26 mouse cellular contexts compared by ENCODE assay signal in genomic region chr1:192100742-192101141, GRCm38 (mm10). TPM values are rescaled to one million over a fixed set of nuclear protein-coding genes. Genes with fewer than 3 reads are reported as not detected.
DNase-seq lines count a peak whose midpoint lies in the region; ATAC-seq and TF ChIP-seq lines count a peak whose summit lies in the region.
"Had no signal": no experiment of that assay in that cellular context is flagged by ENCODE, and none has a peak within 500 bp of the region (broad histone marks: within the 10 kb centered on the region; RNA-seq: fewer than 3 reads in every experiment).

No protein-coding gene starts in this region.

- H3K36me3 ChIP-seq in heart, embryonic 10.5 days, result peaks cover 37% of the 10 kb centered on the region
- peaks cover 39% of the 10 kb centered on the region for H3K36me3 ChIP-seq in heart, embryonic 12.5 days
- H3K36me3 ChIP-seq in E14TG2a.4 (ENCODE audit: insufficient read depth, low read length), result no peaks in the 10 kb centered on the region

- 90% methylated on average over 11 of the region's 11 CpGs for WGBS in heart, embryonic 10.5 days
- 91% methylated on average over 11 of the region's 11 CpGs for WGBS in heart, embryonic 12.5 days
- WGBS in olfactory bulb, adult 2 months, result 82% methylated on average over 11 of the region's 11 CpGs

- no peak for TF ChIP-seq POLR2A in olfactory bulb, adult 2 months (IDR thresholded peaks at IDR 0.05; ENCODE audit: insufficient read depth, low read depth, low read length)

- no peaks in the 10 kb centered on the region for H3K9me3 ChIP-seq in heart, embryonic 10.5 days
- no peaks in the 10 kb centered on the region for H3K9me3 ChIP-seq in heart, embryonic 12.5 days (replicated peaks)
- no peaks in the 10 kb centered on the region for H3K9me3 ChIP-seq in E14TG2a.4 (ENCODE audit: low read length)
- H3K9me3 ChIP-seq: embryonic facial prominence, embryonic 10.5 days; embryonic facial prominence, embryonic 12.5 days; forebrain, embryonic 10.5 days; forebrain, embryonic 12.5 days; G1E had no signal

- H3K4me1 ChIP-seq in heart, embryonic 10.5 days, result peaks cover 24% of the 10 kb centered on the region
- peaks cover 22% of the 10 kb centered on the region for H3K4me1 ChIP-seq in heart, embryonic 12.5 days (replicated peaks)
- peaks cover 13% of the 10 kb centered on the region for H3K4me1 ChIP-seq in E14TG2a.4 (replicated peaks; ENCODE audit: low read depth, low read length)
- peaks cover 9% of the 10 kb centered on the region for H3K4me1 ChIP-seq in olfactory bulb, adult 2 months (ENCODE audit: control insufficient read depth, insufficient read depth, low read length)
- H3K4me1 ChIP-seq: embryonic facial prominence, embryonic 10.5 days; embryonic facial prominence, embryonic 12.5 days; forebrain, embryonic 10.5 days; forebrain, embryonic 12.5 days had no signal

- H3K4me2 ChIP-seq in heart, embryonic 12.5 days, result no peak overlapping the region
- H3K4me2 ChIP-seq: embryonic facial prominence, embryonic 12.5 days; forebrain, embryonic 12.5 days had no signal

- DNase-seq in heart, embryonic 10.5 days (ENCODE audit: low spot score), result peak; percentile 66
- DNase-seq in ES-CJ7 (ENCODE audit: low read depth, low spot score), result peak; percentile 18
- DNase-seq in gastrocnemius, adult 2 months, result no peak
- DNase-seq in natural killer cell, adult 2 months (ENCODE audit: low spot score in 2 of 2), result no peak
- DNase-seq: adrenal gland, adult 8-10 months; adrenal gland, postnatal 14 days; adrenal gland, postnatal 36 days; cerebellum, adult 11-12 months; cerebellum, adult 2 months; cerebellum, adult 9-10 months; cerebellum, postnatal 10 days; cerebellum, postnatal 25 days had no signal

- H3K27ac ChIP-seq in heart, embryonic 10.5 days, result no peak overlapping the region
- no peak overlapping the region for H3K27ac ChIP-seq in heart, embryonic 12.5 days (ENCODE audit: poor library complexity, severe bottlenecking)
- H3K27ac ChIP-seq in olfactory bulb, adult 2 months (ENCODE audit: insufficient read depth, low read depth, low read length), result 0 out of 2 replicates have a peak overlapping the region, but pooled peaks have one; percentile 45
- H3K27ac ChIP-seq in gastrocnemius, adult 2 months, result no peak overlapping the region
- H3K27ac ChIP-seq: embryonic facial prominence, embryonic 10.5 days; embryonic facial prominence, embryonic 12.5 days; forebrain, embryonic 10.5 days; forebrain, embryonic 12.5 days had no signal

- TF ChIP-seq CTCF in E14TG2a.4 (conservative IDR thresholded peaks at IDR 0.05; ENCODE audit: low read length), result no peak
- TF ChIP-seq CTCF in olfactory bulb, adult 2 months (IDR thresholded peaks at IDR 0.05; ENCODE audit: insufficient read depth, low read depth, low read length), result no peak
- no peak for TF ChIP-seq CTCF in gastrocnemius, adult 2 months (IDR thresholded peaks at IDR 0.05)

- H3K9ac ChIP-seq in heart, embryonic 12.5 days, result no peak overlapping the region
- H3K9ac ChIP-seq: embryonic facial prominence, embryonic 12.5 days; forebrain, embryonic 12.5 days had no signal

- no peak for ATAC-seq in heart, embryonic 12.5 days (ENCODE audit: insufficient number of reproducible peaks, low FRiP score)
- ATAC-seq in erythroblast, adult 5-6 weeks (replicated peaks; ENCODE audit: low FRiP score, poor library complexity, severe bottlenecking), result no peak
- ATAC-seq: activated CD4-positive, CD25-positive, alpha-beta regulatory T cell, adult 4 months; forebrain, embryonic 14.5 days; forebrain, embryonic 16.5 days; Patski had no signal

- H3K27me3 ChIP-seq in heart, embryonic 10.5 days (ENCODE audit: insufficient read depth, poor library complexity, severe bottlenecking), result no peaks in the 10 kb centered on the region
- no peaks in the 10 kb centered on the region for H3K27me3 ChIP-seq in heart, embryonic 12.5 days (replicated peaks)
- no peaks in the 10 kb centered on the region for H3K27me3 ChIP-seq in E14TG2a.4 (ENCODE audit: insufficient read depth, low read length)
- H3K27me3 ChIP-seq: embryonic facial prominence, embryonic 12.5 days; forebrain, embryonic 12.5 days; Patski had no signal

- H3K4me3 ChIP-seq in heart, embryonic 10.5 days, result no peak overlapping the region
- H3K4me3 ChIP-seq in heart, embryonic 12.5 days, result no peak overlapping the region
- peak overlapping the region; percentile 47 for H3K4me3 ChIP-seq in E14TG2a.4 (replicated peaks; ENCODE audit: low read length)
- no peak overlapping the region for H3K4me3 ChIP-seq in olfactory bulb, adult 2 months (ENCODE audit: insufficient read depth, low read depth, low read length)
- H3K4me3 ChIP-seq in gastrocnemius, adult 2 months, result no peak overlapping the region
- H3K4me3 ChIP-seq: embryonic facial prominence, embryonic 10.5 days; embryonic facial prominence, embryonic 12.5 days; erythroblast, embryonic 14.5 days; forebrain, embryonic 10.5 days; forebrain, embryonic 12.5 days had no signal

- intact Hi-C loops in gastrocnemius, adult 2 months (cut with DNase I), result no loop called here

RNA-seq across cellular contexts. Expression of gene Traf5, which starts 8.4 kb away (rescaled TPM):
- polyA plus RNA-seq in heart, embryonic 10.5 days (2016; fragmentation: Nextera tagmentation; extraction: Ambion mirVana), result 6.3 and 8.5 TPM in 2 replicates
- polyA plus RNA-seq in heart, embryonic 12.5 days (2016; fragmentation: Nextera tagmentation; extraction: Ambion mirVana), result 10.6 and 10.8 TPM in 2 replicates
- polyA plus RNA-seq in olfactory bulb, adult 2 months (2012; ENCODE audit: insufficient read depth, insufficient read length, low replicate concordance, missing spikeins), result not detected in 2 replicates
- 1 to 10 TPM; 2.7 to 2.8 TPM for total RNA-seq in gastrocnemius, adult 2 months (2021)
- 8.2 TPM in 1 of 2 replicates, not detected in the other for total RNA-seq in erythroblast, adult 5-6 weeks (2015; ENCODE audit: low replicate concordance)
- total RNA-seq in erythroblast, adult 5-6 weeks (2017; ENCODE audit: low replicate concordance), result 1.5 and 2.6 TPM in 2 replicates

RNA-seq across cellular contexts. Expression of gene Rcor3, which starts 37.1 kb away (rescaled TPM):
- polyA plus RNA-seq in heart, embryonic 10.5 days (2016; fragmentation: Nextera tagmentation; extraction: Ambion mirVana), result 21.7 and 25.4 TPM in 2 replicates
- 31.3 and 31.6 TPM in 2 replicates for polyA plus RNA-seq in heart, embryonic 12.5 days (2016; fragmentation: Nextera tagmentation; extraction: Ambion mirVana)
- polyA plus RNA-seq in olfactory bulb, adult 2 months (2012; ENCODE audit: insufficient read depth, insufficient read length, low replicate concordance, missing spikeins), result not detected in 2 replicates
- 10 to 100 TPM; 27.1 to 29.8 TPM for total RNA-seq in gastrocnemius, adult 2 months (2021)
- 7.5 and 12.5 TPM in 2 replicates for total RNA-seq in erythroblast, adult 5-6 weeks (2015; ENCODE audit: low replicate concordance)
- total RNA-seq in erythroblast, adult 5-6 weeks (2017; ENCODE audit: low replicate concordance), result 10.8 and 41.0 TPM in 2 replicates

Comparison
In these comparisons a context has a peak if more than half of its experiments do, and no peak if none do; other contexts are left out.
1. DNase-seq: peak in heart, embryonic 10.5 days (single experiment) and ES-CJ7 (single experiment); none in gastrocnemius, adult 2 months (single experiment) and natural killer cell, adult 2 months (0 of 2).